Mouse (Mus musculus) 3134 (cell line): Measurements from ENCODE around the gene Cdc16.
"Not testable (repeated sequence)": the region's sequence is repeated elsewhere in the genome, so short reads cannot be mapped to it uniquely, and the experiment has no call there.

ENCODE experiments used
- DNase-seq: peaks from one replicate; pipeline ENCODE4 v3.0.0-alpha.2; 2011; ENCODE audit warnings: low spot score; ENCODE audit not compliant: insufficient read length; ENCODE audit errors: extremely low read depth

Gene Cdc16

DNA sequence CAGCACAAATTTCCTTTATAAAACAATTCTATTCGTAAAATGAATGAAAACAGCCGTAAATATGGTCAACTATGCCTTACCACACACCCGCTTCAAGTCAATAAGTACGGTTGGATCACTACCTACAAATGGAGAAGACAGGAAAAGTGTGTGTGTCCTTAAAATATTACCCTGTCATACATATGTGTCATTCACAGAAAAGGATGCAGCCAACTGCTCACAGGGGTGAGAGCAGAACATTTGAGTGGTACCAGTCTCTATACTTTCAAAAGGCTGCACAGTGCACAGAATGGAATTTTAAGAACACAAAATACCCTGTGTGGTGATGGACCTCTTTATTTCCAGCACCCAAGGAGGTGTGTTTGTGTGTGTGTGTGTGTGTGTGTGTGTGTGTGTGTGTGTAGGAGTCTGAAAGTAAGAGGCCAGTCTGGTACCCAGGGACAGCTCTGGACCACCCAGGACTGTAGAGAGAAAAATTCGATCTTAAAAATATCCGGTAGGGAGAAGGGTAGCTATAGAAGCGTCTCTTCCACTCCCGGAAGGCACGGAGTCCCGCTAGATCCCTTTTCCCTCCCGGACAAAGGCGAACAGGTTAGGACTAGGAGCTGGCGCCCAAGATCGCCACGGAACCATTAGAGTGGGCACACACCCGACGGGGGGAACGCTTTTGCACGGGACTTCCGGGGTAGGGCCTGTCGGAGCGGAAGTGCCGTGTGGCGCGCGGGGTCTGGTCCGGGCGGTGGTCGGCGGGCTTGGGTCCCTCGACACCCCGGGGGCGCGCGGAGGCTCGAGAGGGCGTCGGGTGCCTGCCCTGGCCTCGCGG lies at the start of gene Cdc16:
TSS of gene Cdc16 (plus strand) at position 695 of the 823 bp plus-strand sequence.
- peak; percentile 82 for DNase-seq

DNA sequence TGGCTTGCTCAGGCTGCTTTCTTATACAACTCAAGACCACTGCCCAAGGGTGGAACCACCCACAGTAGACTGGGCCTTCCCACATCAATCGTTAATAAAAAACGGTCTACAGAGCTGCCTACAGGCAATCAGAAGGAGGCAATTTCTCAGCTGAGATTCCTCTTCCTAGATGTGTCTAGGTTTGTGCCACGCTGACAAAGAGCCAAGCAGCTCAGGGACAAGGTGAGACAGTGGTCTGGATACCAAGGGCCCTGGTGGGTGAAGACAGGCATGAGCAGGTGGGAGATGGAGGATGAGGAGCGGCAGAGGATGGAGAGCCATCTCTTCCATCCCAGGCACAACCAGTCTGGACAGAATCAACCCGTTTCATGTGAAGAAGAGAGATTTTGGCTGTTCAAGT lies 49.0 kb upstream of the Cdc16 start:
- no peak for DNase-seq

DNA sequence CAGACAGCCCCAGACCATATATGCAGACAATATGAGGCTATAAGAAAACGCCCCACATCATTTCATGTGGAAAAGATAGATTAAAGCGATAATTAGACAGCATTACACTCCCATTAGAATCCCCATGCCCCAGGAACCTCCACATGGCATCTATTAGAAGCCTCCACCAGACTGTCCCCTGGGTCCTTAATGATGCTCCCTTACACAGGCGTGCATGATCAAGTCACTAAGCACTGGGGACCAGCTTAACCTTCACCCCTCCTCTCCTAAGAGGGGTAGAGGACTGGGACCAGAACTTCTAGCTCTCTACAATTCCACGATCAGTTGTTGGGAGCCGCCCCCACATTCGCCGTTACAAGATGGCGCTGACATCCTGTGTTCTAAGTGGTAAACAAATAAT lies 38.5 kb upstream of the Cdc16 start:
- no peak for DNase-seq

DNA sequence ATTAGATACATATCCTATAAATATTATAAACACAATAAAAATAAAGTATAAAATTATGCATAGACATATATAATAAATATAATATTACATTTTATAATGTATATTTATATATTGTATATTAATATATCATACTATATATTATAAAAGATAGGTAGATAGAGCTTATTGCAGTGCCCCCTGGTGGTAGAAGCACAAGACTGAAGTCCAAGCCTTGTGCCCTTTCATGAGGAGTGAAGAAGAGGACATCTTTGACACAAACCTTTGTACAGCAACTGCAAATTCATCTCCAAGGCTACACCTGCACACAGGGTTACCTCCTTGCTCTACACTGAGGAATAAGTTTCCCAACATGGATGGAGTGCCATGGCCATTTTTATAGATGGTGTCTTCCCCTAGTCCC lies 31.8 kb upstream of the Cdc16 start:
- DNase-seq = no peak

DNA sequence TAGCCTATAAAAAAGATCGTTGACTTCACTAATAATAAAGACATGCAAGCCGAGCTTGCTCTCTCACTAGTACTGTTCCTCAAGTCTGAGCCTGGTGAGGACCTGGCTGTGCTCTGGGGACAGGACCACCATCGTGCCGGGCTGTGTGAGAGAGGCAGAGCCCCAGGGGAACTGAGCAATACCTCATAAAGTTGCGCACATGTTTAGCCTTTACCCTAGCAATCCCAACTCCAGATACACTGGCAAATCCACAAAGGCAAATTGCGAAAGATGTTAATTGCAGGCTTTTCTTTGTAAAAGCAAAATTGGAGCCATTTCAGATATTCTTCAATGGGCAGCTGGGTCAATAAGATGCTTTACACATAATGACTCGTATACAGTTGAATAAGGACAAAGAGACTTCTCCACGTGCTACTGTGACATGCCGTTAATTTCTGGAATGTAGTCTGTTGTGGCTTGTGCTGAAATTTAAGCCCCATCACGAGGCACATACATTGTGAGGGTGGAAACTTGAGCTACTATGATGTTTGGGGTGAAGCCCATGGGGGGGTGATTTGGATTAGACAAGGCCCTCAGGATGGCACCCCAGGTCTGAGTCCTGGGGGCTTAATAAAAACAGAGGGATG lies 29.9 kb upstream of the Cdc16 start:
- no peak for DNase-seq

DNA sequence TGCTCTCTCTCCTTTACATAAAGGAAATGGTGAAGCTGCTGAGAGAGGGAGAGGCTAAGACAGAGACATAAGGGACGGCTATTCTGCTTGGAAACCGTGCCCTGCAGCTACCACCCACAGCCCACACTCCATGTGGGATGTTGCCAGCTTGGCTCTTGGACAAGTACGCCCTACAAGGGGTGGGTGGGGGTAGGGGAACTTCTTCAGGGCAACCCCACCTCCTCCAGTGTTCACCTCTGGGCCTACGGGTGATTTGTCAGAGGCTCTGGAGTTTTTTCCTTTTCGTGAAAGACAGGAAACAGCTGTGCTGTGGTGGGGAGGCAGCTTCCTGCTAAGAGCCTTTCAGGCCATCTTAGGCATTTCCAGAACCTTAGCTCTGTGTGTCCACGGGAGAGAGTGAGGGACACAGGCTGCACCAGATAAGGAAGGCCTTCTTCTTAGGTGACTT lies 17.1 kb upstream of the Cdc16 start:
- DNase-seq = peak; percentile 48

DNA sequence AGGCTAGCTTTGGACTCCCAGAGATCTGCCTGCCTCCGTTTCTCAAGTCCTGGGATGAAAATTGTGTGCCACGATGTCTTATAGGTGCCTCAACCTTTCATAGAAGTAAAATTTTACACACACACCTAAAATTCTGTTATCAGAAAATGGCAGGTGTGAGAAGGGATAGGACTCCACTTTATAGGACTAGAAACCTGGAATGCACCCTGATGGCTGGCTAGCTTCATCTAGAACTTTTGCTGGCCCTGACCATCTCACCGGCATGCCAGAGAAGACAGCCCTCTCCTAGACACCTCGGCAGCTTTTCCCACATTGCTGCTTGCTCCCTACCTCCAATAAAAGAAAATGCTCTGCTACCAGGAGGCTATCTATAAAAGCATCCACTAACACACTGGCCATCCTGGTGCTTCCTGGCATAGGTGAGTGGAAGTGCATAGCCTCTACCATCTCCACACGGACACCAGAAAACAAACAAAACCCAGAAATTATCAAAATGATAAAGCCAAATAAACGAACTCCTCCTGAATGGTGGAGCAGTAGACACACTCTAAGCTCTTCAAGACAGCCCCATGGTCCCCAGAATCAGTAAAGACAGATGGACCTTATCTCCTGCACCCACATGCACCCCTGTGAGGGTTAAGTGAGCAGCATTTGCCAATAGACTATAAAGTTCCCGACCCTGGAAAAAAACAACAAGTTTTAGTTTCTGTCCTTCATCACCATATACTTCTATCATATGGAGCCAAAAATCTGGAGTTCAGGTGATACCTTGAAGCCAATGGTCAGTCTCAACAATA lies 16.5 kb upstream of the Cdc16 start:
- no peak for DNase-seq

DNA sequence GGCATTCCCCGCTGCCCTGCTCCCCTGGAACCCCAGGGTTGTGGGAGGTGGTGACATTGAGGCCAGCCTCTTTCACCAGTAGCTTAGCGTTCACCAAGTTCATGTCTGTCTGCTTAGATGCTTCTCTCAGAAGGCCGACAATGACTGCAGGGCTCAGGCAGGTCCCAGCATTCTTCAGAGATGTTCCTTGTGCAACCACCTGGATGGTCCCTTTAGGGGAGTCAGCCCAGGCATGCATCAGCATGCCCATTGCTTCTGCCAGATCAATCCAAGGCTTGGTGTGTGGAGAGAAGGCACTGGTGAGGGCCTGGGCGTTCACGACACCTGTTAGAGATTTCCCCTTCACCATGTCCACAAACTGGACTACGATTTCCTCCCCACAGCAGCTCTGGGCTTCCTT lies 11.3 kb upstream of the Cdc16 start:
- DNase-seq = not testable (repeated sequence)

DNA sequence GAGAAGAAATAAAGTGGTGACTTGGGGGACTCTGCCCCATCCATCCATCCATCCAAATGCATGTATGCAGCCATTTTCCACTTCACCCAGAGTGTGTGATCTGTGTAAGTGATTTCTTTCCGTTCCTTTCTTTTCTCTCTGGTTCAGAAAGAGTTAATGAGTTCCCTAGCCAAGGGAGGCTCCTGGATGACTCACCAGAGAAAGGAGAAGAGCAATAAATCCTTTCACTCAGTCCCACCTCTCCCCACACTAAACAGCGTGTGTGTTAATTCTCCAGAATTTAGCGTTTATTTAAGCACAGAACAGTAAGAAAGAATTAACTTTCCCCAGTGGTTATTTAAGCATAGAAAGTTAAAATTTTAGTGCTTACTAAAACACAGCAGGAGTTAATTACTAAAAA lies 9.8 kb upstream of the Cdc16 start:
- no peak for DNase-seq

DNA sequence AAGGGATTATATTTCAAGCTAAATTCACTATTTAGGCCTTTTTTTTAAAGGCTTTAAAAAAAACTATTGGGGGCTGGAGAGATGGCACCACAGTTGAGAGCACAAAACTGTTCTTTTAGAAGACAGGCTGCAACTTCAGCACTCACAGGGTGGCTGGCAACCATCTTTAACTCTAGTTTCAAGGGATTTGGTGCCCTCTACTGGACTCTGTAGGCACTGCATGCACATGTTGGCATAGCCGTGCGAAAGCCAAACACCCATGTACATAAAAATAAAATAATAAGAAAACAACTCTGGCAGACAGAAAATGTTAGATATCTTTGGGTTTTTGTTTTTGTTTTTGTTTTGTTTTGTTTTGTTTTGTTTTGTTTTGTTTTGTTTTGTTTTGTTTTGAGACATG lies 3.8 kb upstream of the Cdc16 start:
- DNase-seq = peak; percentile 29

DNA sequence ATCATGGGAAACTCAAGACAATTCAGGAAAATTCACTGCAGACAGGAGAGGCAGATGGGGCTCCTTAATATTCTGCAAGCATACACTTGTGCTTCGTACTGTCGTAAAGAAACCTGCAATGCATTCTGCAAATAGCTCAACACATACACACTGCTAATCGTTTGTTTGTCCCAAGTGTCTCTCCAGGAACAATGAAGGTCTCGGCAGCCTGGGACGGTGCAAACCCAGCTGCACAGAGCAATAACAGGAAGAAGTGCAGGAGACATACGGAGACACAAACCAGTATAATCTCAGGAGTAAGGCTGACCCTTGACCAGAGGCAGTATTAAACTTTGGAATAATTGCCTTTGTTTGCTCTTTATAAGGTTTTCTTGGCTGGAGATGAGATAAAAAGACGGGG lies 996 bp upstream of the Cdc16 start:
- no peak for DNase-seq

DNA sequence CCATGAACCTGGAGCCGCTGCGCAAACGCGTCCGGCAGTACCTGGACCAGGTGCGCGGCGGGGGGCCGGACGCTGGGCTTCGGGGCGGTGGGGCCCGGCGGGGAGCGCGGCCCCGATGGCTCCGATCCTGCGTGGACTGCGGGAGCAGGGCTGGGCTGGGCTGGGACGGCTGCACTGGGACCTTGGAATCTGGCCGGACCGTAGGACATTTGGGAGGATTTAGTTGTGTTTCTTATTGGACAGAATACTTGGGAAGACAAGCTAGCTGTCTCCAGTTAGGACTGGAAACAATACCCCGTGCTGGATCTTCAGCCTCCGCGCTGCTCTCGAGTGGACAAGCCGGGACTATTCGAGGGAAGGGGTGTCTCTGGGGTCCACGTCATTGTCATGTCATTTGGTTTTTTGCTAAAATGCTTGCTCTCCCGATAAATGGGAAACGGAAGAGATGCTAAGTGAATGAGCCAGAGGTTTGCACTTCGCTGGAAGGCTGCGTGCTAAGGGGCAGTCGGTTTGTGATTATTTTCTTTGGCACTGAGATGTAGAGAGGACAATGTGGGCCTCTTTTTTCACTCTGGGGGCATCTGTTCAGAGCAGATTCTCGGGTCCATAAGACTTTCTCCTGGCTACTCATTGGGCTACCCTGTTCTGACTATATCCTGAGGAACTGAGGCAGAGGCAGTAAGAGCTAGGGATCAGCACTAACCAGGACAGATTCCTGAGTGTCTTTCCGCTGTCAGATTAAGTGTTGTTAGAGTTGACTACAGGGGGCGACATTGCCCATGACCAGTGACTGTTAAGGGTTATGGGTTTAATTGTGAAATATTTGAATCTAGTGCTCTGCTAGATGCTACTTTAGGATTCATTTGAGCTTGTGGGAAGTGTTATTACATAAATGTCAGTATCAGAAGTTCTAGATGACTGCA lies 590 bp downstream of the Cdc16 start:
- peak; percentile 23 for DNase-seq

DNA sequence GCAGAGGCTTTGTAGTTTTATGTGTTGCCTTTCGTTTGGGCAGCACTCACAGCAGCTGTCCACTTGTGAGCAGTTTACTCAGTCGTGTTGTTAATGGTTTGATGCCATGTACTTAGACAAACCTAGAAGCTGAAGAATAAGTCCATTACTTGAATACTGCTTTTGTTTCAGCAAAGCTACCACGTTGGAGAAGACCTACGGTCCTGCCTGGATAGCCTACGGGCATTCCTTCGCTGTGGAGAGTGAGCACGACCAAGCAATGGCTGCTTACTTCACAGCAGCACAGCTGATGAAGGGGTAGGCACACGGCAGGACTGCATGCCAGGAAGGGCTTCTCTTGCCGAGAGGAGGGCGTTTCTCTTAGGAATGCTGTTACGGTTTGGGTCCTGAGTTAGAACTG lies 11.7 kb downstream of the Cdc16 start:
- no peak for DNase-seq

DNA sequence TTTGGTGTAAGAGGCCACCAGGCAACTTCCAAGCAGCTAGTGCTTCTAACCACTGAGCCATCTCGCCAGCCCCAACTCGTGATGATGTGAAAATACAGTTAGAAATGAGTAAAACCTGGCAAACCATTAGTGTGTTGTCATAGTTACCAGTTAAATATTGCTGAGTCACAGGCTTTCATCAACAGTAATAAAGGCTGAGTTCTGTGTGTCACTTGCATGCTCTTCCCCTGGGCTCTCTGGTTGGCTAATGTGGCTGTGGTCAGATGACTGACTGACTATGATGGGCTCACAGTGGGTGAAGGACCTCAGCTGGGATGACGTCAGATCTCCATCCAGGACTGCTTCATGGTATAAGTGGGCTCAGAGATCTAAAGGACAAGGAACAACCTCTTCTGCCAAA lies 23.1 kb downstream of the Cdc16 start:
- peak; percentile 22 for DNase-seq

DNA sequence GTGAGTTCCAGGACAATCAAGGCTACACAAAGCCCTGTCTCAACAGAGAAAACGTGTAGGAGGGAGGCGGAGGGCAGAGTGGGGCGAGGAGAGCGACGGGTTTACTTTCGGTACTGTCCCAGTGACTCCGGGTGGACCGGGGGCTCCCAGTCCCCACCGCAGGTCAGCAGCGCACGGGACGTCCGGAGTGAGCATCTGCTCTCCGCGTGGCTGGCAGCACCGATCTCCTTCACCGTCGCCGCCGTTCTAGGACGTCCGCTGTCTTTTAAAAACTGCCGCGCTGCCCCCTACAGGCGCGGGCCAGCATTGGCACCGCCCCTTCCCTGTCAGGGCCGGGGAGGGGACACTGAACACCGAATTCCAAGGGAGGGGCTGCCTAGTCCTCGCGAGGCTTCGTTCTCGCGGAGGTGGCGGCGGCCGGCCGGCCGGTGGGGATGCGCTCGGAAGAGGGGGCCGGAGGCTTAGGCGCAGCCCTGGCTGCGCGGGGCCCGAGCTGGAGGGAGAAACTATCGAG lies 27.8 kb downstream of the Cdc16 start, which contains the start of gene Upf3a:
TSS of gene Upf3a (plus strand) at position 366 of the 514 bp plus-strand sequence.
- DNase-seq = peak; percentile 97

DNA sequence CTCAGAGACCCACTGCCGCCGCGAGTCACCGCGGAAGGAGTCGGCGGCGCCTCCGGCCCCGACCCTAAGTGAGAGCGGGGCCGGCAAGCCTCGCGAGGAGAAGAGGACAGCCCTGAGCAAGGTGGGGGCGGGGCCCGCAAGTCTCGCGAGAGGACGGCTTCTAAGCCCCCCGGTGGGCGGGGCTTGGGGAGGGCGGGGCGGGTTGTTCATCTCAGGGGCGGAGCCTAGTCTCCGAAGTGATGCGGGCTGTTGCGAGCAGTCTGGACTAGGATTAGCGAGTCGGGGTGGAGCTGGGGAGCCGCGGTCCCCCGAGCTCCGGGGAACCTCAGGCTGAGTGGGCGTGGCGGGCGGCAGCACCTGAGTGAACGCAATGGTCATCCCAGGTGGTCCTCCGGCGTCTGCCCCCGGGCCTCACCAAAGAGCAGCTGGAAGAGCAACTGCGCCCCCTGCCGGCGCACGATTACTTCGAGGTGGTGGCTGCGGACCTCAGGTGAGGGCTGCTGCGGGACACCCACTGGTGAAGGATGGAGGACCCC lies 28.4 kb downstream of the Cdc16 start:
- DNase-seq = peak; percentile 97

DNA sequence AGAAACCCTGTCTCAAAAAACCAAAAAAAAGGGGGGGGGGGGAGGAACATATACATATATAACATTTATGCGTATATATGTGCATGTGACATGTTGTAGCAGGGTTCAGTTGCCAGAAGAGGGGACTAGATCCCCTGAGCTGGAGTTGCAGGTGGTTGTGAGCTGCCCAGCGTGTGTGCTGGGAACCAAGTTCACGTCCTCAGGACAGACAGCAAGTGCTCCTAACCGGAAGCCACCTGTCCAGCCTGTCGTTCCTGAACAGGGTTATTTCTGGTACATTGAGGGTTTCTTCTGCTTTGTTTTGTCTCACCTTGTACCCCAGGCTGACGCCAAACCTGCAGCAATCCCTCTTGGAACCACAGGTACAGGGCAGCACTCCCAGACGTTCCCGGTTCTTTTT lies 32.1 kb downstream of the Cdc16 start:
- DNase-seq = no peak

DNA sequence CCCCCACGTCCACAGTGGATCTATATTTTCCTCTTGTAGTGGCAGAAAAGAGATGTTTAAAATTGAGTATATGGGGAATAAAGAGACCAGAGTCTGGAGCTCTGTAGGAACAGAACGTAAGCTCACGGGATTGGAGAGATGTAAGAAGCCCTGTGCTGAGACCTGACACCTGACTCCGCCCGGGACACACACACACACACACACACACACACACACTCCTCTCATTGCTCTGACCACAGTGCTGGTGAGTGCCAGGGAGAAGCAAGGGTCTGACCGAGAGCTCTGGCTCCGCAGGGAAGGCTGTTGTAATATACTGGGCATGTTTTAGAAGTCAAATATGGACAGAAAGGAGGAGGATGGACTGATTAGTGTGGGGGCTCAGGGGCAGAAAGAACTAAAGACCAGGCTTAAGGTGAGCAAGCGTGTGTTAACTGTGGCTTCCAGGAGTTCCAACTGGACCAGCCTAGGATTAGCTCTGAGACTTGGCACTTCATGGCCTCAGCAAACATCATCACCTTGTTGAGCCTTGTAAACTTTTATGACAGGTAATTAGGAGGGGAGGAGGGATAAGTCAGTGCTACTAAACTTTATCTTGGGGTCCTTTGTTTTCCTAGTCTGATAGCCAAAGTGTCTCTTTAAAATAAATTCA lies 35.7 kb downstream of the Cdc16 start:
- DNase-seq = no peak

DNA sequence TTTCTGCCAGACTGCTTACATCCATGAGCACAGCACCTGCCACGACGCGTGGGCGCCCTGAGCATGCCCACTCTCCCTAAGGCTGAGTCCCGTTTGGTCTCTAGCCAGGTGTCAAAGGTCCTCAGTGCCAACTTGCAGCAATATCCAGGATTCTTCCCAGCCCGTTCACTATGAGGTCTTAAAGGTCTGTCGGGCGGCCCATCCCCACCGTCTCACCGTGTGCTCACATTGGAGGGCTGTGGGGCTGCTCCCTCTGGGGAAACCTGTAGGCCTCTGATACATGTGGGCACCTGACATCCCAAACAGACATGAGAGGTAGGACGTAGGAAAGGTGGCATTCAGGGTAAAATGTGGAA lies 36.2 kb downstream of the Cdc16 start:
- no peak for DNase-seq
